In genomic region chr2:25846516-25846915, GRCm38 (mm10) we compare ENCODE assay signal across 29 mouse cellular contexts. TPM values are rescaled to one million over a fixed set of nuclear protein-coding genes. Genes with fewer than 3 reads are reported as not detected.
DNase-seq lines count a peak whose midpoint lies in the region; ATAC-seq and TF ChIP-seq lines count a peak whose summit lies in the region.
"Had no signal": no experiment of that assay in that cellular context is flagged by ENCODE, and none has a peak within 500 bp of the region (broad histone marks: within the 10 kb centered on the region; RNA-seq: fewer than 3 reads in every experiment).

No protein-coding gene starts in this region.

- no peak for TF ChIP-seq POLR2A in testis, adult 2 months (IDR thresholded peaks at IDR 0.05; ENCODE audit: control insufficient read depth, low read depth, low read length)

- no peak overlapping the region for H3K4me2 ChIP-seq in hindbrain, embryonic 14.5 days (replicated peaks)
- H3K4me2 ChIP-seq: forebrain, embryonic 12.5 days; forebrain, embryonic 15.5 days; heart, embryonic 12.5 days; heart, embryonic 15.5 days; hindbrain, embryonic 13.5 days had no signal

- H3K9ac ChIP-seq in hindbrain, embryonic 14.5 days, result no peak overlapping the region
- H3K9ac ChIP-seq: forebrain, embryonic 12.5 days; forebrain, embryonic 15.5 days; heart, embryonic 12.5 days; heart, embryonic 15.5 days; hindbrain, embryonic 13.5 days had no signal

- no peaks in the 10 kb centered on the region for H3K36me3 ChIP-seq in testis, adult 2 months (ENCODE audit: control insufficient read depth, insufficient read depth, low read length)
- no peaks in the 10 kb centered on the region for H3K36me3 ChIP-seq in hindbrain, embryonic 14.5 days (replicated peaks; ENCODE audit: control insufficient read depth, insufficient read depth)
- H3K36me3 ChIP-seq: forebrain, embryonic 12.5 days; forebrain, embryonic 15.5 days; G1E; heart, embryonic 12.5 days; heart, embryonic 15.5 days; hindbrain, embryonic 10.5 days; hindbrain, embryonic 13.5 days had no signal

- 82% methylated on average over 8 of the region's 8 CpGs for WGBS in hindbrain, embryonic 14.5 days

- no peak for TF ChIP-seq CTCF in testis, adult 2 months (IDR thresholded peaks at IDR 0.05; ENCODE audit: control insufficient read depth, insufficient read depth, insufficient replicate concordance, low read depth, low read length)

- ATAC-seq in hindbrain, embryonic 14.5 days (ENCODE audit: low FRiP score), result no peak
- ATAC-seq: forebrain, embryonic 15.5 days; hindbrain, postnatal 0 days; inflammation-experienced regulatory T-cells, adult 6 months; intestine, embryonic 16.5 days had no signal

- H3K4me3 ChIP-seq in testis, adult 2 months (ENCODE audit: control insufficient read depth, low read depth, low read length), result peak overlapping the region; percentile 73
- H3K4me3 ChIP-seq in hindbrain, embryonic 14.5 days (replicated peaks; ENCODE audit: low read length), result no peak overlapping the region
- H3K4me3 ChIP-seq: erythroblast, embryonic 14.5 days; forebrain, embryonic 12.5 days; forebrain, embryonic 15.5 days; heart, embryonic 12.5 days; heart, embryonic 15.5 days; hindbrain, embryonic 10.5 days; hindbrain, embryonic 13.5 days had no signal

- peak; percentile 32 to 60 for DNase-seq in cerebellum, postnatal 14 days
- DNase-seq in cerebellum, adult 9-11 months, result no peak
- DNase-seq in Muller cell, postnatal 12 days (ENCODE audit: inconsistent ontology term), result peak; percentile 17
- no peak for DNase-seq in hindbrain, embryonic 14.5 days (ENCODE audit: low spot score)
- DNase-seq in layer of hippocampus, adult 11-12 months (ENCODE audit: low spot score), result no peak
- DNase-seq: adrenal gland, adult 2 months; adrenal gland, postnatal 14 days; B cell, adult 2 months; cerebellum, adult 11 months; cerebellum, adult 8-10 months; embryo, embryonic 11 days; gastrocnemius, postnatal 25 days; heart, adult 18-20 months; heart, postnatal 10 days; heart, postnatal 36 days had no signal

- H3K4me1 ChIP-seq in testis, adult 2 months (ENCODE audit: control insufficient read depth, insufficient read depth, low read length), result peaks cover 12% of the 10 kb centered on the region
- no peaks in the 10 kb centered on the region for H3K4me1 ChIP-seq in hindbrain, embryonic 14.5 days (replicated peaks; ENCODE audit: control insufficient read depth, insufficient read depth, low read length)
- H3K4me1 ChIP-seq: forebrain, embryonic 12.5 days; heart, embryonic 12.5 days; heart, embryonic 15.5 days; hindbrain, embryonic 10.5 days; hindbrain, embryonic 13.5 days had no signal

- peak overlapping the region; percentile 27; the same call in 1 of the 2 replicates for H3K27ac ChIP-seq in testis, adult 2 months (ENCODE audit: control insufficient read depth, insufficient read depth, low read depth, low read length)
- no peak overlapping the region for H3K27ac ChIP-seq in hindbrain, embryonic 14.5 days
- H3K27ac ChIP-seq: forebrain, embryonic 12.5 days; forebrain, embryonic 15.5 days; heart, embryonic 15.5 days; hindbrain, embryonic 10.5 days; hindbrain, embryonic 13.5 days; hindbrain, postnatal 0 days had no signal

- H3K9me3 ChIP-seq in hindbrain, embryonic 14.5 days (ENCODE audit: control insufficient read depth, low read length), result no peaks in the 10 kb centered on the region
- H3K9me3 ChIP-seq: forebrain, embryonic 12.5 days; forebrain, embryonic 15.5 days; G1E; heart, embryonic 15.5 days; hindbrain, embryonic 10.5 days; hindbrain, embryonic 13.5 days had no signal

- H3K27me3 ChIP-seq in testis, adult 2 months (ENCODE audit: control insufficient read depth, insufficient read depth, low read length), result no peaks in the 10 kb centered on the region
- H3K27me3 ChIP-seq in hindbrain, embryonic 14.5 days (ENCODE audit: control insufficient read depth, insufficient read depth, low read length), result no peaks in the 10 kb centered on the region
- H3K27me3 ChIP-seq: forebrain, embryonic 15.5 days; hindbrain, embryonic 13.5 days had no signal

RNA-seq across cellular contexts. Expression of gene Sohlh1, which starts 0.5 kb away (rescaled TPM):
- polyA plus RNA-seq in testis, adult 2 months (2012; rRNA removed), result 8.0 and 8.5 TPM in 2 replicates
- polyA plus RNA-seq in hindbrain, embryonic 14.5 days (2014; fragmentation: Nextera tagmentation; extraction: Ambion mirVana), result not detected in 2 replicates
- polyA plus RNA-seq: adrenal gland, adult 2 months; cortical plate, adult 2 months; embryonic facial prominence, embryonic 11.5 days; erythroblast, embryonic 14.5 days; forebrain, embryonic 12.5 days; forebrain, embryonic 15.5 days; G1E; heart, embryonic 12.5 days; heart, embryonic 15.5 days; hindbrain, embryonic 10.5 days; hindbrain, embryonic 13.5 days; hindbrain, postnatal 0 days; intestine, embryonic 16.5 days had no signal

RNA-seq across cellular contexts. Expression of gene Kcnt1, which starts 17.0 kb away (rescaled TPM):
- 6.8 and 7.8 TPM in 2 replicates for polyA plus RNA-seq in testis, adult 2 months (2012; rRNA removed)
- 20.4 and 20.6 TPM in 2 replicates for polyA plus RNA-seq in hindbrain, embryonic 14.5 days (2014; fragmentation: Nextera tagmentation; extraction: Ambion mirVana)
- polyA plus RNA-seq: erythroblast, embryonic 14.5 days; G1E; heart, embryonic 12.5 days; heart, embryonic 15.5 days; inflammation-experienced regulatory T-cells, adult 6 months had no signal

RNA-seq across cellular contexts. Expression of gene Lcn9, which starts 23.6 kb away (rescaled TPM):
- polyA plus RNA-seq in testis, adult 2 months (2012; rRNA removed), result not detected in 2 replicates
- not detected in 2 replicates for polyA plus RNA-seq in hindbrain, embryonic 14.5 days (2014; fragmentation: Nextera tagmentation; extraction: Ambion mirVana)
- polyA plus RNA-seq: adrenal gland, adult 2 months; cortical plate, adult 2 months; embryonic facial prominence, embryonic 11.5 days; erythroblast, embryonic 14.5 days; forebrain, embryonic 12.5 days; forebrain, embryonic 15.5 days; G1E; heart, embryonic 12.5 days; heart, embryonic 15.5 days; hindbrain, embryonic 10.5 days; hindbrain, embryonic 13.5 days; hindbrain, postnatal 0 days; inflammation-experienced regulatory T-cells, adult 6 months; intestine, embryonic 16.5 days had no signal

RNA-seq across cellular contexts. Expression of gene Glt6d1, which starts 30.9 kb away (rescaled TPM):
- 55.2 and 62.6 TPM in 2 replicates for polyA plus RNA-seq in testis, adult 2 months (2012; rRNA removed)
- polyA plus RNA-seq in hindbrain, embryonic 14.5 days (2014; fragmentation: Nextera tagmentation; extraction: Ambion mirVana), result not detected in 2 replicates
- polyA plus RNA-seq: adrenal gland, adult 2 months; cortical plate, adult 2 months; embryonic facial prominence, embryonic 11.5 days; erythroblast, embryonic 14.5 days; forebrain, embryonic 12.5 days; forebrain, embryonic 15.5 days; G1E; heart, embryonic 12.5 days; heart, embryonic 15.5 days; hindbrain, embryonic 10.5 days; hindbrain, embryonic 13.5 days; hindbrain, postnatal 0 days; inflammation-experienced regulatory T-cells, adult 6 months; intestine, embryonic 16.5 days had no signal

Comparison
In these comparisons a context has a peak if more than half of its experiments do, and no peak if none do; other contexts are left out.
1. DNase-seq: peak in cerebellum, postnatal 14 days (2 of 2) and Muller cell, postnatal 12 days (single experiment); none in cerebellum, adult 9-11 months (single experiment), hindbrain, embryonic 14.5 days (single experiment) and layer of hippocampus, adult 11-12 months (single experiment).